Mouse (Mus musculus) hindbrain, embryonic 12.5 days (tissue): ENCODE results near the gene Ulk4. TPM values are rescaled to one million over a fixed set of nuclear protein-coding genes. Genes with fewer than 3 reads are reported as not detected.
"Not testable (repeated sequence)": the region's sequence is repeated elsewhere in the genome, so short reads cannot be mapped to it uniquely, and the experiment has no call there.

Experiments used
- ATAC-seq: fragments of 200-750 bp; cut with Nextera tagmentation; 2 replicates; pipeline ENCODE4 v1.8.0; 2017; ENCODE audit warnings: moderate TSS enrichment; ENCODE audit not compliant: low FRiP score
- H3K27ac ChIP-seq: fragments of 300-500 bp; sonication (generic); 2 replicates; pipeline ENCODE4 v1.5.1; 2016; ENCODE audit warnings: mild to moderate bottlenecking
- H3K27me3 ChIP-seq: fragments of 300-500 bp; sonication (generic); 2 replicates; pipeline ENCODE4 v1.6.1; 2016; ENCODE audit warnings: mild to moderate bottlenecking
- H3K36me3 ChIP-seq: fragments of 300-500 bp; sonication (generic); 2 replicates; pipeline ENCODE4 v1.6.1; 2016; ENCODE audit warnings: mild to moderate bottlenecking
- H3K4me1 ChIP-seq: fragments of 300-500 bp; sonication (generic); 2 replicates; pipeline ENCODE4 v1.6.1; 2016
- H3K4me2 ChIP-seq: fragments of 300-500 bp; sonication (generic); replicated peaks from 2 replicates; pipeline ENCODE4 v1.6.1; 2016; ENCODE audit warnings: mild to moderate bottlenecking
- H3K4me3 ChIP-seq: fragments of 300-500 bp; sonication (generic); 2 replicates; pipeline ENCODE4 v1.5.1; 2016; ENCODE audit warnings: mild to moderate bottlenecking
- H3K9ac ChIP-seq: fragments of 300-500 bp; sonication (generic); 2 replicates; pipeline ENCODE4 v1.6.1; 2016; ENCODE audit warnings: mild to moderate bottlenecking, moderate library complexity
- H3K9me3 ChIP-seq: fragments of 300-500 bp; sonication (generic); replicated peaks from 2 replicates; pipeline ENCODE4 v1.6.1; 2016; ENCODE audit warnings: mild to moderate bottlenecking
- WGBS: fragments of 180-500 bp; shearing (Covaris S2); methylation state at CpG from one replicate; pipeline ENCODE4 v1.1.7; 2016; 5-methylcytosine and 5-hydroxymethylcytosine counted together
- polyA plus RNA-seq: library from polyadenylated mRNA; unstranded; fragments of >200 nt; fragmentation: Nextera tagmentation; extraction: Ambion mirVana; gene quantifications from 2 replicates; pipeline ENCODE4 v1.2.1, GENCODE M21; 2016

Ulk4 gene
- polyA plus RNA-seq, 1 experiment from 2014 or later = 164 TPM

DNA sequence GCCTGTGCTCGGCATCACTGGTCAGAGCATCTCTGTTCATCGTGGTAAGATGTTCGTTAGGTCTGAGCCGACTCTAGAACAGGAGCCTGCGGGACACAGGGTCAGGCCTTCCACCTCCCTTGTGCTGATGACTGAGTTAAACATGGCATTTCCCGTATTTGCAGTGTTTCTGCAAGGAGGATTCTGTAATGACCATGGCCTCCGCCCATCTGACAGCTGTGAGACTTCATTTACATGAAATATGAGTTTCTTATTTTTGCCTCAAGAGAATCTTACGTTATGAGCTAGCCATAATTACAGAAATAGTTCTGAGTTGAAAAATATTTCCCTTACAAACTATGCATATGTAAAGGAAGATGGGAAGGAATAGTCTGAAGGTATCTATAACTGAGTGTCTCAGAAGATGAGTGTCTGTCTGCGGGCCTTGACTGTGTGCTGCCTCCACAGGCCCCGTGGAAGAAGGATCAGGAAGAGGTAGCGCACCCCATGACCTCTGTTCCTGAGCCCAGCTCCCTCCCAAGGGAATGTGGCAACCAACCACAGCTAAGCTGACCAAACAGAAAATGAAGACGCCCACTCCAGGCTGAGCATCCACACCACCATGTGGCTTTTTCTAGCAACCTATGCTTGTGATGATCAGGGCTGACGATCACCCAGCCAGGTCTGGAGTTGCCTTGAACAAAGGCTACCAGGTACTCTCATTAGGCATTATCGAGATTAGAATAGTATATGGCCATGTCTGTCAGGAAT, 212.2 kb downstream of the Ulk4 start:
- Histone ChIP-seq H3K4me1 (peaks cover 24% of the 10 kb centered on the region), H3K27ac (no peak overlapping the region), H3K36me3 (no peaks in the 10 kb centered on the region), H3K27me3 (no peaks in the 10 kb centered on the region), H3K9ac (no peak overlapping the region), H3K4me3 (no peak overlapping the region), H3K9me3 (no peaks in the 10 kb centered on the region), H3K4me2 (no peak overlapping the region)
- no peak for ATAC-seq
- 81% methylated on average over 14 of the region's 14 CpGs for WGBS

DNA sequence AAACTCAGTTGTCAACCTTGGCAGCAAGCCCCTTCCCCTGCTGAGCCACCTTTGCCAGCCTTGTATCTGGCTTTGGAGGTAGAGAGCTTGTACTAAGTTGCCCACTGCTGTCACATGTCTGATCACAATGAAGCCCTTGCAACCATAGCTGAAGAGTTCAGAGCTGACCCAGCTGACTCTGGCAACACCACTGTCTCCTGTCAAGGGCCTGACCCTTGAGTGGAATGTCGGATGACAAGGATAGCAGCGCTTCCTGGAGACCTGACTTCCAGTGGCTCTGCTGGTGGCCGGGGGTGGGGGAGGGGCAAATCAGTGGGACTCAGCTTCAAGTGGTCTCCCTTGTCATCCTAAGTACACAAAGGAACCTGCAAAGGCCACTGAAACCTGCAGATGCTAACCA, 214.3 kb downstream of the Ulk4 start:
- ATAC-seq = peak; percentile 11; the same call in 1 of the 2 replicates
- H3K36me3 ChIP-seq = no peaks in the 10 kb centered on the region
- H3K4me3 ChIP-seq = no peak overlapping the region
- peaks cover 30% of the 10 kb centered on the region for H3K4me1 ChIP-seq
- no peaks in the 10 kb centered on the region for H3K27me3 ChIP-seq
- no peak overlapping the region for H3K9ac ChIP-seq
- H3K9me3 ChIP-seq = no peaks in the 10 kb centered on the region
- no peak overlapping the region for H3K4me2 ChIP-seq
- 35% methylated on average over 3 of the region's 3 CpGs for WGBS
- H3K27ac ChIP-seq = peak overlapping the region; percentile 60

DNA sequence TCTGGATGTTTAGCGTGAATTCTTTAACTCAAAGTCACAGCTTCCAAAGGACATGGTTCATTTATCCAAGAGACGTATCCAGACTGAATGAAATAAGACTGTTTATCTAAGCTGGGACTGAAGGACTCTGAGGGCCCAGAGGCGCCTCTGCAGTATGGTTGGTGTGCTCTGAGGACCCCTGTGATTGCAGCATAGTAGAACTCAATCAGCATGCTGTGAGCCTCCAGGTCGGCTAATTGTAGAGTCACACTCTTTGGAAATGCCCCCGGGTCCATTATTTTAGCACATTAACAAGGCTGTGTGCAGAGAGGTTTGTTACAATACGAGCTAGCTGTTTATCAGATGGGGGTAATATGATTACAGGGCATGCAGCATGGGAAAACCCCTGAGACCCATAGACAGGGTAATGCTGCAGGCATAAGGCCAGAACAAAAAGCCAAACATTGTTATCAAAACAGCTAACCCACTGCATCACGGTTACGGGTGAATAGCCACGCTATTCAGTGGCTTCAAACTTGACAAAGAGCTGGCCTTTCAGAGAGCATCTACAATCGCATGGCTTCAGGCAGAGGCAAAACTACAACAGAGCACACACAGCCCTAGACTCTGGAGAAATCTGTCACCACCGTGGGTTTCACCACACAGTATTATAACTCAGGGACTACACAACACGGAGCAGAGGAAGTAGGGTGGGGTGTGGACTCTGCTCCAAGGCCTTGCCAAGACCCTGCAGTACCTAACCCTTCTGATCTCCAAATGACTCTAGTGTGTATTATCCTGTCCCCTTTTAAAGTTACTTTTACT, 215.0 kb downstream of the Ulk4 start:
- 22% methylated on average over 12 of the region's 12 CpGs for WGBS

DNA sequence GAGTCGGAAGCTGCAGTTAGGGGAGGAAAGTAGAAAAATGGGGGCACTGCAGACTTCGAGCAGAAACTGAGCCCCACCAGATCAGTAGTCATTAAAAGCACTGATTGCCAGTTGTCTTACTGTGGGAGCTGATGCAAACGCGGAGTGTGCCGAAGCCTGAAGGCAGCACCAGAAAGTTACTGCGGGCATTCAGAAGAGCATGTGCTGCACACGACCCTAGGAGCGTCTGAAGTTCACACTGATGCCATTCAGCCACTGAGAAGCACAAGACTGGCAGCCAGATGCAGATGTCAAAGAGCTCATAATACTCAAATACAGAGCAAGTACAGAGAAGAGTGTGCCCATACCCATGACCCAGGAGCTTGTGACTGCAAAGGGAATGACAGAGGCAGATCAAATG, 216.7 kb downstream of the Ulk4 start:
- WGBS = 75% methylated on average over 8 of the region's 8 CpGs

More for the DNA sequence above, 215.0 kb downstream of the Ulk4 start:
- H3K4me1 ChIP-seq = peaks cover 30% of the 10 kb centered on the region
- peak; percentile 85 for ATAC-seq
- no peaks in the 10 kb centered on the region for H3K36me3 ChIP-seq
- H3K9me3 ChIP-seq = no peaks in the 10 kb centered on the region
- H3K27me3 ChIP-seq = no peaks in the 10 kb centered on the region
- H3K9ac ChIP-seq = no peak overlapping the region
- peak overlapping the region; percentile 60 for H3K27ac ChIP-seq
- 0 out of 2 replicates have a peak overlapping the region, but pooled peaks have one; percentile 3 for H3K4me2 ChIP-seq
- no peak overlapping the region for H3K4me3 ChIP-seq

DNA sequence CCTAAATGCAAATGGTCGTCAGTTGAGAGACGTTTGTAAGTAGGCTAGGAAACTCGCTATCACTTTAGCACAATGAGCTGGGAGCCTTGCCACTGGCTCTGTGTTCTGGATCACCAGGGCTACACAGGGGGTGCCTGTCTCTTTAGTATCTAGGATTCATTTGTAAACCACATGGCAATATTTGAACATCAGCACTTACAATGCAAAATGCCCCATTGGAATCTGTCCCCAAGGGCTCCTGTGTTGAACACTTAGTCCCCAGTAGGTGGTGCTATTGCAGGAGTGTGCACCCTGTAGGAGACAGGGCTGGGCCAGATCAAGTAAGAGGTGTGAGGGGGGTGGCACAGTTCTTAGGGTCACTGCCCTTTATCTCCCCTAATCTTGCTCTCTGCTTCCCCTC, 217.7 kb downstream of the Ulk4 start:
- H3K4me1 ChIP-seq = peaks cover 27% of the 10 kb centered on the region
- ATAC-seq = no peak
- H3K4me2 ChIP-seq = no peak overlapping the region
- 94% methylated on average over 3 of the region's 3 CpGs for WGBS
- H3K27ac ChIP-seq = no peak overlapping the region
- H3K9me3 ChIP-seq = no peaks in the 10 kb centered on the region
- no peak overlapping the region for H3K9ac ChIP-seq
- no peaks in the 10 kb centered on the region for H3K36me3 ChIP-seq
- no peak overlapping the region for H3K4me3 ChIP-seq
- no peaks in the 10 kb centered on the region for H3K27me3 ChIP-seq

More for the DNA sequence above, 216.7 kb downstream of the Ulk4 start:
- peaks cover 27% of the 10 kb centered on the region for H3K4me1 ChIP-seq
- no peak overlapping the region for H3K4me2 ChIP-seq
- H3K9me3 ChIP-seq = no peaks in the 10 kb centered on the region
- no peak for ATAC-seq
- H3K27ac ChIP-seq = no peak overlapping the region
- no peak overlapping the region for H3K4me3 ChIP-seq
- H3K36me3 ChIP-seq = no peaks in the 10 kb centered on the region
- no peak overlapping the region for H3K9ac ChIP-seq
- H3K27me3 ChIP-seq = no peaks in the 10 kb centered on the region

DNA sequence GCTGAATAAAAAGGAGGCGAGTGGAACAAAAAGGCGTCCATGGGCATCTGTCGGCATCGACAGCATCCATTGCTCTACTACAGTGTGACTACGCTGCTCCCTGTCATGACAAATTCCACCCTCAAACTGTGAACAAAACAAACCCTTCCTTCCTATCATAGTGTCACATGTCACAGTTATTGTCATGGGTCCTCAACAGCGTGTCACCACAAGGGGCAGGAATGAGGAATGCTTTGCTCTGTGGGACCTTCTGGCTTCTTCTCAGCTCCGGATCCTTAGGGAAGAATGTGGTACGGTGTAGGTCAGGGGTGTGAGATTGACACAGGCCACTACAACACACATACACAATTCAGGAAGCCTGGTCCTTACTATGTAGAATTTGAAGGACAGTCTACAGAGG, 218.5 kb downstream of the Ulk4 start:
- Histone ChIP-seq H3K27ac (no peak overlapping the region), H3K27me3 (no peaks in the 10 kb centered on the region), H3K36me3 (no peaks in the 10 kb centered on the region)

DNA sequence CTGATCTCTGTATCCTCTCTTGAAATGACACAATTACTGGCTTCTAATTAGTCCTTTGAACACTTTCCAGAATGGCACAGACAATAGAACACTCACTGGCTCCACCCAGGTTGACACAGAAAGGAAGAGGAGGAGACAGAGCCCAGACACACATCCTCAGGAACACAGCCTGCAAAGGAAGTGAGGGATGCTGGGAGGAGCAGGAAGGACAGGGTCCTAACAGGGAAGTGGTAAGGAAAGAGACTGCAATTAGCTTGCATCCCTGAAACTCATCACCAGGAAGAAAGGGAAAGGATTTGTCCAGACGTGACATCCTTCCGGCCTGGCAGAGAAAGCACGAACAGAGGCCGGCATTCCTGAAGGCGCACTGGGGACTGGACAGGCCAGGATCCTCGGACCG, 218.9 kb downstream of the Ulk4 start:
- WGBS = 80% methylated on average over 7 of the region's 7 CpGs
- no peak for ATAC-seq

More for the DNA sequence above, 218.5 kb downstream of the Ulk4 start:
- ATAC-seq = no peak
- Histone ChIP-seq H3K4me2 (no peak overlapping the region), H3K4me3 (no peak overlapping the region), H3K9ac (no peak overlapping the region), H3K9me3 (no peaks in the 10 kb centered on the region), H3K4me1 (peaks cover 27% of the 10 kb centered on the region)
- WGBS = 71% methylated on average over 8 of the region's 8 CpGs

DNA sequence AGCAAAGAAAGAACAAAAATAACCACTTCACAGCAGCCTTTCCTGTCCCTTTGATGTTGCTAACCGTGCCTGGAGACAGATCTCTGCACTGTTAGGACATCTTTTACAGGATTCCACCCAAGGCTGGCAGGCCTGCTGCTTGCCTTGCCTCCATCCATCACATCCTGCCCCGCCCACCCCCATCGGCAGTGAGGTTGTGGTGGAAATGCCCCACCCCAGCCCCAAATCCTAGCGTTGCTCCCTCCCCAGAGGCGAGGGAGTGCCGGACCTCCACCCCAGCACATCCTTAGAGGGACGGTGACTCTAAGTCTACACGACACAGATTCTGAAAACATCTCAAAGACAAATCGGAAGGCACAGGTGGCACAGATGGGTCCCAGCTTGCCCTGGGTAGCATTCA, 219.6 kb downstream of the Ulk4 start:
- Histone ChIP-seq H3K27ac (no peak overlapping the region), H3K36me3 (no peaks in the 10 kb centered on the region), H3K4me2 (no peak overlapping the region), H3K27me3 (no peaks in the 10 kb centered on the region), H3K9me3 (no peaks in the 10 kb centered on the region), H3K9ac (no peak overlapping the region), H3K4me3 (no peak overlapping the region), H3K4me1 (peaks cover 18% of the 10 kb centered on the region)
- ATAC-seq = no peak
- WGBS = 65% methylated on average over 9 of the region's 9 CpGs

More for the DNA sequence above, 218.9 kb downstream of the Ulk4 start:
- H3K4me1 ChIP-seq = peaks cover 26% of the 10 kb centered on the region
- no peaks in the 10 kb centered on the region for H3K9me3 ChIP-seq
- H3K27me3 ChIP-seq = no peaks in the 10 kb centered on the region
- H3K9ac ChIP-seq = no peak overlapping the region
- H3K4me3 ChIP-seq = no peak overlapping the region
- no peak overlapping the region for H3K27ac ChIP-seq
- H3K4me2 ChIP-seq = no peak overlapping the region
- H3K36me3 ChIP-seq = no peaks in the 10 kb centered on the region

DNA sequence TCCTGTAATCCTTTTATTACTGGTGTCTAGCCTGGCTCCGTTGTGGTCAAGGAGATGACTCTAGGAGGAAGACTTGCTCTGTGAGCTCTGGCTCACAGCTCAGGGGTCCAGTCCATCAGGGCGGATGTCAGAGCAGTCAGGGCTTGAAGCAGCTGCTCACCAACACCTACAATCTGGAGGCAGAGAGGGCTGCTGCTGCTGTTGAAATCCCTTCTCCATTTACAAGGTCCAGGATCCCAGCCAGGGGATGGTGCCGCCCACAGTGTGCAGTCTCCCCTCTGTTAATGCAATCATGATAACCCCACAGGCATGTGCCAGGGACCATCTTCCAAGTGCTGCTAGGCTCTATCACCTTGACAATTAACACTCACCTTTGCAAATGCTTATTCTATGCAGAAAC, 220.5 kb downstream of the Ulk4 start:
- H3K9me3 ChIP-seq = no peaks in the 10 kb centered on the region
- H3K27me3 ChIP-seq = no peaks in the 10 kb centered on the region
- H3K4me3 ChIP-seq = no peak overlapping the region
- no peak overlapping the region for H3K27ac ChIP-seq
- no peak overlapping the region for H3K4me2 ChIP-seq
- H3K36me3 ChIP-seq = no peaks in the 10 kb centered on the region
- no peak for ATAC-seq
- no peak overlapping the region for H3K9ac ChIP-seq
- H3K4me1 ChIP-seq = peaks cover 10% of the 10 kb centered on the region
- WGBS = 90% methylated on average over 3 of the region's 3 CpGs

DNA sequence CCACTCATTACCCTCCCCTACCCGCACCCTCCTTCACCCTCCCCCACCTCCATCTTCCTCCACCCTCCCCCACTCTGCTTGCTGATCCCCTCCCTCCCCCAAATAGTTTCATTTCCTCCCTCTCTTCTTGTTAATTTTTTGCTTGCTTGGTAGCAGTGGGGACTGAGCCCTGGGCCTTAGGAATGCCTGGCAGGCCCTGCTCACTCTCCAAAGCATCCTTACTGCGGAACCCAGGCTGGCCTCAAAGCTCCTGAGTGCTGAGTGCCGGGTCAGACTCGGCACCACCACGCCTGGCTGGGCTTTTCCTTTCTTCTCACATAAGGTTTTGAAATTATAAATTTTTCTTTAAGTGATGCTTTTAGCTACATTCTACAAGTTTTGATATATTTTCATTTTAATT, 221.0 kb downstream of the Ulk4 start:
- Histone ChIP-seq H3K4me3 (no peak overlapping the region), H3K36me3 (no peaks in the 10 kb centered on the region), H3K9me3 (no peaks in the 10 kb centered on the region), H3K27ac (no peak overlapping the region), H3K9ac (no peak overlapping the region), H3K4me2 (no peak overlapping the region), H3K27me3 (no peaks in the 10 kb centered on the region), H3K4me1 (peaks cover 7% of the 10 kb centered on the region; the same call in 1 of the 2 replicates)
- 75% methylated on average over 5 of the region's 5 CpGs for WGBS
- no peak for ATAC-seq

DNA sequence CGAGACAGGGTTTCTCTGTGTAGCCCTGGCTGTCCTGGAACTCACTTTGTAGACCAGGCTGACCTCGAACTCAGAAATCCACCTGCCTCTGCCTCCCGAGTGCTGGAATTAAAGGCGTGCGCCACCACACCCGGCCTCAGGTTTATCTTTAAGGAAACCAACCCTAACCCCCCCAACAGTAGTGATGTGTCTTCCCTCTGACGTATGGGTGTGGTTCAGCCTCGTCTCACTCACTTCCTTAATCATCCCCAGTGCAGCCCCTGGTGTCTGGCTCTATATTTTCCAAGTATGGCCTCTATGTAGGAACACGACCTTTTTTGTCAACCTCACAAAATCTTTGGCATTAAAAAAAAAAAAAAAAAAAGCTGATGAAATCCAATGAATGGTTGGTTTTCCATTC, 231.3 kb downstream of the Ulk4 start:
- not testable (repeated sequence) for H3K4me1 ChIP-seq, ATAC-seq
- 88% methylated on average over 8 of the region's 9 CpGs for WGBS

DNA sequence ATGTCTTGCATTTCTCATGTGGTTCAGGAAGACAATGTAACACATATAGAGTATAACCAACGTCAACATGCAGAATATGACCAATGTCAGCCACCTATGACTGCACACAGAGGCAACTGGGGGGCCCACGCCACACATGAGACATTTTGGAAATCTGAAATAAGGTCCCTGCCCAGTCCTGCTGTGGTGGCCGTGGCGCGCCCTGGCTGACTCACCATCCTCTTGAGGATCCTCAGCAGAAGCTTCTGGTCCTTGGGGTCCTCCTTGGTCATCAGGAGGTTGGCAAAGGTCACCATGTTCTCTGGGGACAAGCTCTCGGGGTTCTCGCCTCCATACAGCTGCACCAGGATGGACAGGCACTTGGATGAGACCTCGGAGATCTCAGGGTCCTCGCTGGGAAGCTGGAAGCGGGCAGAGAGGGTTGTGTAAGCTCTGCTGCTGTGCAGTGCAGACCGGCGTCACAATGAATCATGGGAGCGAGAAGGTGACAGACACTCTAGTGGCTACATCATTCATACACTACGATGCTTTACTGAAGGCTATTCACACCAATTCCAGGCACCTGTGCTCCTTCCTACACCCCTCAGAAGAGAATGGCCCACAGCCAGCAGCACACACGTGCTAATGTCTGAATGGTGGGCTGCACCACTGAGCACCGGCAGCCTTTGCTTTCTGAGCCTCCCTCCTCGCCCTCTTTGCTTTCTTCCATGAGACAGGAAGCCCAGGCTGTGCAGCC, 232.4 kb downstream of the Ulk4 start:
- Histone ChIP-seq H3K27me3 (no peaks in the 10 kb centered on the region), H3K27ac (no peak overlapping the region), H3K9ac (no peak overlapping the region), H3K9me3 (no peaks in the 10 kb centered on the region), H3K4me1 (no peaks in the 10 kb centered on the region), H3K36me3 (no peaks in the 10 kb centered on the region), H3K4me3 (no peak overlapping the region), H3K4me2 (no peak overlapping the region)
- WGBS = 82% methylated on average over 17 of the region's 17 CpGs
- no peak for ATAC-seq

More for the DNA sequence above, 231.3 kb downstream of the Ulk4 start:
- H3K9me3 ChIP-seq, H3K4me3 ChIP-seq, H3K4me2 ChIP-seq, H3K9ac ChIP-seq, H3K36me3 ChIP-seq, H3K27ac ChIP-seq, H3K27me3 ChIP-seq: not testable (repeated sequence)
